ENCODE assay signal across 8 mouse cellular contexts in genomic region chr10:19062098-19062905, GRCm38 (mm10). TPM values are rescaled to one million over a fixed set of nuclear protein-coding genes. Genes with fewer than 3 reads are reported as not detected.
DNase-seq lines count a peak whose midpoint lies in the region; ATAC-seq lines count a peak whose summit lies in the region.
"Had no signal": no experiment of that assay in that cellular context is flagged by ENCODE, and none has a peak within 500 bp of the region (broad histone marks: within the 10 kb centered on the region; RNA-seq: fewer than 3 reads in every experiment).

No protein-coding gene starts in this region.

- no peak overlapping the region for H3K9ac ChIP-seq in midbrain, embryonic 11.5 days (ENCODE audit: low read length)

- H3K4me1 ChIP-seq in midbrain, embryonic 10.5 days: peaks cover 12% of the 10 kb centered on the region; the same call in 1 of the 2 replicates
- no peaks in the 10 kb centered on the region for H3K4me1 ChIP-seq in midbrain, embryonic 11.5 days (ENCODE audit: control insufficient read depth, insufficient read depth, low read length)

- no peaks in the 10 kb centered on the region for H3K27me3 ChIP-seq in midbrain, embryonic 10.5 days (ENCODE audit: low read depth, poor library complexity, severe bottlenecking)
- H3K27me3 ChIP-seq in midbrain, embryonic 11.5 days (ENCODE audit: control insufficient read depth, insufficient read depth, low read length): no peaks in the 10 kb centered on the region

- H3K4me2 ChIP-seq in midbrain, embryonic 11.5 days: no peak overlapping the region

- ATAC-seq in midbrain, embryonic 11.5 days (ENCODE audit: low FRiP score): no peak
- ATAC-seq in common myeloid progenitor, adult 5-6 weeks (replicated peaks; ENCODE audit: low read depth, poor library complexity, severe bottlenecking): peak; percentile 75

- no peaks in the 10 kb centered on the region for H3K36me3 ChIP-seq in midbrain, embryonic 10.5 days
- no peaks in the 10 kb centered on the region for H3K36me3 ChIP-seq in midbrain, embryonic 11.5 days (ENCODE audit: control insufficient read depth, insufficient read depth, low read length)

- H3K9me3 ChIP-seq in midbrain, embryonic 10.5 days (replicated peaks): no peaks in the 10 kb centered on the region
- no peaks in the 10 kb centered on the region for H3K9me3 ChIP-seq in midbrain, embryonic 11.5 days (ENCODE audit: control insufficient read depth, low read length)

- 72% methylated on average over 15 of the region's 15 CpGs for WGBS in midbrain, embryonic 10.5 days
- 70% methylated on average over 15 of the region's 15 CpGs for WGBS in midbrain, embryonic 11.5 days

- peak; percentile 14 for DNase-seq in midbrain, embryonic 10.5 days (ENCODE audit: low spot score)
- no peak for DNase-seq in midbrain, embryonic 11.5 days (ENCODE audit: low spot score, missing footprints)
- DNase-seq in heart, postnatal 10 days: peak; percentile 42 to 49
- peak; percentile 49 to 65 for DNase-seq in lung, adult 18-20 months
- DNase-seq in spleen, postnatal 36 days (ENCODE audit: low spot score in 2 of 2): peak; percentile 76 to 81
- no peak for DNase-seq in cerebellum, postnatal 10 days

- no peak overlapping the region for H3K4me3 ChIP-seq in midbrain, embryonic 10.5 days
- H3K4me3 ChIP-seq in midbrain, embryonic 11.5 days (ENCODE audit: low read depth, low read length): no peak overlapping the region
- H3K4me3 ChIP-seq: myocyte had no signal

- H3K27ac ChIP-seq in midbrain, embryonic 10.5 days (replicated peaks): no peak overlapping the region
- H3K27ac ChIP-seq in midbrain, embryonic 11.5 days (ENCODE audit: low read depth, low read length): no peak overlapping the region

- intact Hi-C loops in heart, postnatal 10 days (cut with DNase I): no loop called here

RNA-seq across cellular contexts. Expression of gene Tnfaip3, which starts 46.8 kb away (rescaled TPM):
- 1.3 and 1.8 TPM in 2 replicates for polyA plus RNA-seq in midbrain, embryonic 10.5 days (2016; fragmentation: Nextera tagmentation; extraction: Ambion mirVana)
- polyA plus RNA-seq in midbrain, embryonic 11.5 days (2014; fragmentation: Nextera tagmentation; extraction: Ambion mirVana): 1.2 and 1.4 TPM in 2 replicates
- 35.0 and 39.9 TPM in 2 replicates for total RNA-seq in common myeloid progenitor, adult 5-6 weeks (2017)
- 1 to 10 TPM; 3.5 to 4.7 TPM for total RNA-seq in heart, postnatal 10 days (2021)

Comparison
In these comparisons a context has a peak if more than half of its experiments do, and no peak if none do; other contexts are left out.
1. DNase-seq: peak in midbrain, embryonic 10.5 days (single experiment), heart, postnatal 10 days (2 of 2), lung, adult 18-20 months (2 of 2) and spleen, postnatal 36 days (2 of 2); none in midbrain, embryonic 11.5 days (single experiment) and cerebellum, postnatal 10 days (0 of 2).